Mouse (Mus musculus) intestine, embryonic 14.5 days (tissue): Measurements from ENCODE around the gene Sf3a2. TPM values are rescaled to one million over a fixed set of nuclear protein-coding genes. Genes with fewer than 3 reads are reported as not detected.
"Not testable (repeated sequence)": the region's sequence is repeated elsewhere in the genome, so short reads cannot be mapped to it uniquely, and the experiment has no call there.

ENCODE experiments used
- ATAC-seq: fragments of 200-750 bp; cut with Nextera tagmentation; replicated peaks from 2 replicates; pipeline ENCODE4 v1.8.0; 2017; ENCODE audit warnings: low read depth, moderate number of reproducible peaks, moderate TSS enrichment, moderate library complexity; ENCODE audit not compliant: low FRiP score, low TSS enrichment
- DNase-seq: peaks from one replicate; pipeline ENCODE4 v3.0.0-alpha.2; 2018; ENCODE audit warnings: low spot score
- H3K27ac ChIP-seq: fragments of 300-500 bp; sonication (generic); 2 replicates; pipeline ENCODE4 v1.5.1; 2014; ENCODE audit warnings: low read depth, mild to moderate bottlenecking, control low read depth
- H3K27me3 ChIP-seq: fragments of 300-500 bp; sonication (generic); replicated peaks from 2 replicates; pipeline ENCODE4 v1.6.1; 2014; ENCODE audit warnings: low read length, control low read depth; ENCODE audit not compliant: control insufficient read depth, insufficient read depth
- H3K36me3 ChIP-seq: fragments of 300-500 bp; sonication (generic); 2 replicates; pipeline ENCODE4 v1.6.1; 2014; ENCODE audit warnings: low read length, control low read depth; ENCODE audit not compliant: control insufficient read depth, insufficient read depth
- H3K4me1 ChIP-seq: fragments of 300-500 bp; sonication (generic); replicated peaks from 2 replicates; pipeline ENCODE4 v1.6.1; 2014; ENCODE audit warnings: low read length, control low read depth, mixed read lengths; ENCODE audit not compliant: control insufficient read depth, insufficient read depth
- H3K4me2 ChIP-seq: fragments of 300-500 bp; sonication (generic); 2 replicates; pipeline ENCODE4 v1.6.1; 2014; ENCODE audit warnings: low read length
- H3K4me3 ChIP-seq: fragments of 300-500 bp; sonication (generic); 2 replicates; pipeline ENCODE4 v1.5.1; 2014; ENCODE audit warnings: low read depth, low read length, control low read depth, mixed read lengths
- H3K9ac ChIP-seq: fragments of 300-500 bp; sonication (generic); 2 replicates; pipeline ENCODE4 v1.6.1; 2014; ENCODE audit warnings: mild to moderate bottlenecking, low read length
- H3K9me3 ChIP-seq: fragments of 300-500 bp; sonication (generic); 2 replicates; pipeline ENCODE4 v1.6.1; 2016; ENCODE audit warnings: low read length, control low read depth; ENCODE audit not compliant: control insufficient read depth
- WGBS: fragments of 180-500 bp; shearing (Covaris S2); extraction: QIAGEN DNeasy Blood & Tissue Kit; methylation state at CpG from one replicate; pipeline ENCODE4 v1.1.7; 2014; 5-methylcytosine and 5-hydroxymethylcytosine counted together
- polyA plus RNA-seq: library from polyadenylated mRNA; unstranded; fragments of >200 nt; fragmentation: Nextera tagmentation; extraction: Ambion mirVana; gene quantifications from 2 replicates; pipeline ENCODE4 v1.2.1, GENCODE M21; 2014

Gene Sf3a2
- polyA plus RNA-seq, 1 experiment from 2014 or later, result 85.4 TPM

- Histone ChIP-seq H3K9me3 (no peaks in the 10 kb centered on the region), H3K4me1 (peaks cover 25% of the 10 kb centered on the region), H3K27me3 (0 out of 2 replicates have a peak, but pooled peaks cover 13% of the 10 kb centered on the region), H3K9ac (no peak overlapping the region), H3K4me2 (peak overlapping the region; percentile 20), H3K4me3 (no peak overlapping the region), H3K36me3 (peaks cover 2% of the 10 kb centered on the region; the same call in 1 of the 2 replicates), H3K27ac (no peak overlapping the region)
- 5% methylated on average over 19 of the region's 20 CpGs for WGBS
- ATAC-seq (no peak), DNase-seq (no peak)
Observed at GRCm38 (mm10) chr10:80810084-80810483, 12.1 kb downstream of the Sf3a2 start.

GRCm38 (mm10) chr10:80812391-80813041 lies 14.5 kb downstream of the Sf3a2 start:
- H3K4me2 ChIP-seq, result no peak overlapping the region
- no peak overlapping the region for H3K27ac ChIP-seq
- H3K9me3 ChIP-seq, result no peaks in the 10 kb centered on the region
- H3K36me3 ChIP-seq, result no peaks in the 10 kb centered on the region
- H3K27me3 ChIP-seq, result 0 out of 2 replicates have a peak, but pooled peaks cover 13% of the 10 kb centered on the region
- H3K4me1 ChIP-seq, result peaks cover 17% of the 10 kb centered on the region
- ATAC-seq (no peak), DNase-seq (no peak)
- no peak overlapping the region for H3K9ac ChIP-seq
- no peak overlapping the region for H3K4me3 ChIP-seq
- 50% methylated on average over 5 of the region's 5 CpGs for WGBS

- 0 out of 2 replicates have a peak, but pooled peaks cover 13% of the 10 kb centered on the region for H3K27me3 ChIP-seq
- H3K4me2 ChIP-seq, result no peak within 1 kb of the TSS
- no peaks in the 10 kb centered on the region for H3K36me3 ChIP-seq
- ATAC-seq (no peak), DNase-seq (no peak)
- no peak within 1 kb of the TSS for H3K4me3 ChIP-seq
- no peak within 1 kb of the TSS for H3K9ac ChIP-seq
- no peak within 1 kb of the TSS for H3K27ac ChIP-seq
- WGBS, result 78% methylated on average over 4 of the region's 4 CpGs
- H3K9me3 ChIP-seq, result no peaks in the 10 kb centered on the region
- peaks cover 8% of the 10 kb centered on the region; the same call in 1 of the 2 replicates for H3K4me1 ChIP-seq
Observed at GRCm38 (mm10) chr10:80813366-80813765, 15.4 kb downstream of the Sf3a2 start, which contains the start of gene Jsrp1. Jsrp1 (minus strand) TSS chr10:80813498.

GRCm38 (mm10) chr10:80814800-80815199 lies 16.8 kb downstream of the Sf3a2 start:
- ATAC-seq (no peak), DNase-seq (no peak)
- Histone ChIP-seq H3K27me3 (0 out of 2 replicates have a peak, but pooled peaks cover 4% of the 10 kb centered on the region), H3K4me2 (no peak overlapping the region), H3K4me1 (no peaks in the 10 kb centered on the region), H3K27ac (no peak overlapping the region), H3K36me3 (no peaks in the 10 kb centered on the region), H3K9ac (no peak overlapping the region), H3K4me3 (no peak overlapping the region), H3K9me3 (no peaks in the 10 kb centered on the region)
- WGBS, result 62% methylated on average over 7 of the region's 7 CpGs

GRCm38 (mm10) chr10:80816303-80816702 lies 18.3 kb downstream of the Sf3a2 start:
- H3K36me3 ChIP-seq, ATAC-seq, DNase-seq, H3K9me3 ChIP-seq, H3K4me2 ChIP-seq, H3K4me3 ChIP-seq, H3K27ac ChIP-seq, H3K27me3 ChIP-seq, H3K9ac ChIP-seq, H3K4me1 ChIP-seq: not testable (repeated sequence)
- 66% methylated on average over 3 of the region's 3 CpGs for WGBS

GRCm38 (mm10) chr10:80817164-80817563 lies 19.2 kb downstream of the Sf3a2 start:
- no peak overlapping the region for H3K4me2 ChIP-seq
- 50% methylated on average over 2 of the region's 2 CpGs for WGBS
- H3K9ac ChIP-seq, result no peak overlapping the region
- H3K36me3 ChIP-seq, result no peaks in the 10 kb centered on the region
- H3K27me3 ChIP-seq, result no peaks in the 10 kb centered on the region
- no peak for DNase-seq
- H3K4me1 ChIP-seq, result no peaks in the 10 kb centered on the region
- no peak overlapping the region for H3K27ac ChIP-seq
- H3K4me3 ChIP-seq, result no peak overlapping the region
- ATAC-seq, result no peak
- no peaks in the 10 kb centered on the region for H3K9me3 ChIP-seq

GRCm38 (mm10) chr10:80817955-80818354 lies 20.0 kb downstream of the Sf3a2 start:
- H3K27me3 ChIP-seq, H3K36me3 ChIP-seq, H3K27ac ChIP-seq, H3K9me3 ChIP-seq, H3K4me2 ChIP-seq, H3K4me3 ChIP-seq, DNase-seq, H3K4me1 ChIP-seq, H3K9ac ChIP-seq, ATAC-seq: not testable (repeated sequence)
- WGBS, result 85% methylated on average over 7 of the region's 7 CpGs

GRCm38 (mm10) chr10:80818599-80819281 lies 20.7 kb downstream of the Sf3a2 start:
- H3K4me2 ChIP-seq, result no peak overlapping the region
- 51% methylated on average over 6 of the region's 6 CpGs for WGBS
- ATAC-seq (no peak), DNase-seq (no peak)
- no peaks in the 10 kb centered on the region for H3K27me3 ChIP-seq
- no peaks in the 10 kb centered on the region for H3K4me1 ChIP-seq
- no peaks in the 10 kb centered on the region for H3K36me3 ChIP-seq
- no peak overlapping the region for H3K27ac ChIP-seq
- H3K9me3 ChIP-seq, result no peaks in the 10 kb centered on the region
- no peak overlapping the region for H3K9ac ChIP-seq
- no peak overlapping the region for H3K4me3 ChIP-seq
